Mouse (Mus musculus): ENCODE results near the gene E2f4.

Gene E2f4

DNA sequence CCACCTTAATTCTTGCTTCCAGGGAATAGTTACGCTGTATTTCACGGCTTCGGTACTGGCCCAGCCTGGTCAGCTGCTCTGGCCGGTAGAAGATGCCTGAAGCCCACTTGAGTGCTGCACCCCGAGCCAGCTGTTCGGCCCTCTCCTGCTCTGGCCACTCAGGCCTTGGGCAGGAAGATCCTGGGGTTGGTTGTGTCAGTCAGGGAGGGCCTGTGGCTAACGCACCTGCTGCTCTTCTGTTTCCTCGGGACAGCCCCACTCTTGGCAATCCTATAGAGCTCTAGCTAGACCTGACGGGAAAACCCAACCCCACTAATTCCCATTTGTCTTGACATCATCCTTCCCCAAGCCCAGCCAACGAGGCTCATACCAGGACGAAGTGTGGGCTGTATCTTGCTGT lies 2.2 kb upstream of the E2f4 start:
- no peak for DNase-seq

DNA sequence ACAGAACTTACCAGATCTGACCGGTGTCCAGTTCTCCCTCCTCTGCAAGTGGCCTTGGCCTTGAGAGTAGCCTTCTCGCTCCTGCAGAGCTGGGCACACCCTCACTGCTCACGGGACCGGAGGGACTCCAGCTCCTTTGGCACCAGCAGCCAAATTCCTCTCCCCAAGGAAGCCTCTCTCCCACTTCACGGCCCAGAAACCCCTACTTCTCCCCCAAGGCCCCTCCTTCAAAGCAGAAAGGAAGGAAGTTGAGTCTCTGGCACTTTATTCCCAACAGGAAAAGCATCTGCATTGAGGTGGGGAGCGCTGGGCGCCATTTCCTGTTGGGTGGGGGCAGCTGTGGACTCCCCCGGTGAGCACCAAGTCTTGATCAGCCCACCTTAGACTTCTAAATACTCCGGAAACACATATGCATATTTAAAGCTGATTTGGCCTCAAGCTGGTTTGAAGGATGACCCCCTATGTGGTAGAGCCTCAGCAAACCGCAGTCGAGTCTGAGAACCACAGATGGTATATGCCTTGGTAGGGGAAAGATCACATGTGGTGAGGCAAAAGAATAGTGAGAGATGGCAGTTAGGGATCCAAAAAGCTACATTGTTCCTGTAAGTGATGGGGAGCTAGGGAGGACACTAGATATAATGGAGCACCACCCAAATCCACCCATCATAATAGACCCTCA lies 1.4 kb upstream of the E2f4 start, which contains the start of gene Exoc3l:
Gene Exoc3l (minus strand): TSS at position 207 of the 679 bp plus-strand sequence.
- no peak for DNase-seq

DNA sequence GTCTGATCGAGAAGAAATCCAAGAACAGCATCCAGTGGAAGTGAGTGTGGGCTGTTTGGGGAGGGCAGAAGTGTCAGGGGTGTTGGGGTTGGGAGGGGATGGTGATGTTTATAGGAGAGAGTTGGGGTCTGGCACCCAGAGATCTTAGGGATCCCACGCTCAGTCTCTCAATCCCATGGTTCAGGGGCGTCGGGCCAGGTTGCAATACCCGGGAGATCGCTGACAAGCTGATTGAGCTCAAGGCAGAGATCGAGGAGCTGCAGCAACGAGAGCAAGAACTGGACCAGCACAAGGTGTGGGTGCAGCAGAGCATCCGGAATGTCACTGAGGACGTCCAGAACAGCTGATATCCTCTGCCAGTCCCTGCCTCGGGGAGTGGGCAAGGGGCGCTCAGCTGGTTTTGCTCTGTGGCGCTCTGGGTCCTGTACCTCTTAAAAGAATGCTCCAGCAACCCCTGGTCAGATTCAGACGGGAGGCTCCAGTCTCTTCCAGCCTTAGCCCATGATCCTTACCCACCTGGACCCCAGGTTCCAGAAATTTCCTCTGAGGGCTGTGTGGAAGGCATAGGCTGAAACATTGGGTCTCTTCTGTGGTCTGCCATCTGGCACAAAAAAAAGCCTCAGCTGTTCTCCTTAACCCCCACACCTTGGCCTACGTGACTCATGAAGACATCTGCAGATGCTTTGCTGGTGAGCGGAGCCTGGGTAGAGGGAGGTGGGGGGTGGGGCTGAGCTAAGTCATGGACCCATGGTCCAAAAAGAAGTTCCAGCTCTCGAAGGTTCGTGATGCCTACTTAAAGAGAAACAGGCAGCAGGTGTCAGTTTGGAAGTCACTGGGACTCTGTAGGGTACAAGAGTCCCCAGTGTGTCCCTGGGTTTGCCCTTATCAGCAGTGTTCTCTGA lies 1.1 kb downstream of the E2f4 start:
- DNase-seq: peak; percentile 68

DNA sequence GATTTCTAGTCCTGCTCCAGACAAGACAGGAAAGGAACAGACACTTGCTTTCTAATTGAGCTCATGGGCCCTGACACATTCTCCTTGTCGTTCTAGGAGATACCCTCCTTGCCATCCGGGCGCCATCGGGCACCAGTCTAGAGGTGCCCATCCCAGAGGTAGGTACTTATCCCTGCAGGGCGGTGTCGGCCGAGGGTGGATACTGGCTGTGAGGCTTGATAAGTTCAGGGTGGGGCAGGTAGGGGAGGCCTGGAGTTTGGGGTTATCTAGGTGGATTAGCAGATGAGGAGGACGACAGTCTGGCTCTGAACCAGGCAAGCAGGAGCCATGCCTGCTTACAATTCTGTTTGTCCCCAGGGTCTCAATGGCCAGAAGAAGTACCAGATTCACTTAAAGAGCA lies 2.5 kb downstream of the E2f4 start:
- peak; percentile 95 for DNase-seq

DNA sequence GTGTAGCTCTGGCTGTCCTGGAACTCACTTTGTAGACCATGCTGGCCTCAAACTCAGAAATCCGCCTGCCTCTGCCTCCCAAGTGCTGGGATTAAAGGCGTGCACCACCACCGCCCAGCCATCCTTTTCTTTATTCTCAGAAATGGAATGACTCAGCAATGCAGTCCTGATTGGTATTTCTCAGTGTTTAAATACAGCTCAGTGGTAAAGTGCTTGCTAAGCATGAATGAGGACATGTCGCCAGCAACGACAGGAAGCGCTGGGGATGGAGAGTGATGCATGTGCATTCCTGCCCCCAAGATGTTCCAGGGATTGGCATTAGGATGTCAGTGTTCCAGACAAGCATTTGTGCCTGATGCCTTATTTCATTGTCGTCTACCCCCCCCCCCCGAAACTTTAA lies 5.9 kb downstream of the E2f4 start:
- no peak for DNase-seq

DNA sequence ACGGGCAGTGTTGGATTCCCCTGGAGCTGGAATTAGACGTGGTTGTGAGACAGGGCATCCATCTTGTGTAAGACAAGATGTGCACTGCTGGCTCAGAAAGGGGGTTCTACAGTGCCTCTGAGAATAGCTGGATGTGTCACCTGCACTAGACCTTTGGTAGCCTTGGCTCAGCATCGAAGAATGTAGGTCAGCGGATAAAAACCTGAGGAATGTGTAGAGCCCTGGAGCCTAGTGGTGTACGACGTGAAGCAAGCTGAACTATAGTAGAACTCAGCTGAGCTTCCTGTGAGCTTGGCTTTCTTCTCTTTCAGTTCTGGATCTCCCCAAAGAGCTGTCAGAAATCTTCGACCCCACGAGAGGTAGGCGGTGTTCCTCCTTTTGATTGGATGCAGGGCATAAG lies 6.4 kb downstream of the E2f4 start:
- no peak for DNase-seq

DNA sequence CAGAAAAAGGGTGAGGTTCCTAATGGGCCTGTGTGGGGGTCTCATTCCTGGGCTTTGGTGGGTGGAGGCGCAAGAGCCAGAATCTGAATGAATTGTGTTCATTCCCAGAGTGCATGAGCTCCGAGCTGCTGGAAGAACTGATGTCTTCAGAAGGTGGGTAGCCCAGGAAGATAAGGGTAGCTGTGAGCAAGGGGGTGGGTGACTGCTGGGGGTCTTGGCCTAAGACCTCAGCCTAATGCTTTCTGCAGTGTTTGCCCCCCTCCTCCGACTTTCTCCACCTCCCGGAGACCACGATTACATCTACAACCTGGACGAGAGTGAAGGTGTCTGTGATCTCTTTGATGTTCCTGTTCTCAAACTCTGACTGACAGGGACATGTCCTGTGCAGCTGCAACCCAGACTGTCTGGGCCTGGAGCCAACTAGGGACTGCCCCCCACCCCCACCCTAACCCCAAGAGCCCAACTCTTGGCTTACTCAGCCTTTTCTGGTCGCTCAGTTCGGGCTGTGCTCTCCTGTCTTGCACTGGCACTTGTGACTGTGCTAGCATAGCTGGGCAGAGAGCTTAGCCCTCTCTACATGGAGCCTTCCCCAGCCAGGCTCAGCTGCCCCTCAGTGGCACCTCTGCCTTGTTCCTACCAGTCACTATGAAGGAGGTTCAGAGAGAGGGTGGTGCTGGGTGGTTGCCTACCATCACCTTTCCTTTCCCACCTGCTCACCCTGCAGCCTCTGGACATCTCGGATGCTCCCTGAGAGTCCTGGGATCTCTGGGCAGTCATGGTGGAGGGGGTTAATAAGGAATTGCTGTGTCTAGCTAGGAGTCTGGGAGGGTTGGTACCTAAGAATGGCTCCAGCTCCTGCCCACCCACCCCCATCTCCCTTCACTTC lies 7.1 kb downstream of the E2f4 start:
- DNase-seq: peak; percentile 56

DNA sequence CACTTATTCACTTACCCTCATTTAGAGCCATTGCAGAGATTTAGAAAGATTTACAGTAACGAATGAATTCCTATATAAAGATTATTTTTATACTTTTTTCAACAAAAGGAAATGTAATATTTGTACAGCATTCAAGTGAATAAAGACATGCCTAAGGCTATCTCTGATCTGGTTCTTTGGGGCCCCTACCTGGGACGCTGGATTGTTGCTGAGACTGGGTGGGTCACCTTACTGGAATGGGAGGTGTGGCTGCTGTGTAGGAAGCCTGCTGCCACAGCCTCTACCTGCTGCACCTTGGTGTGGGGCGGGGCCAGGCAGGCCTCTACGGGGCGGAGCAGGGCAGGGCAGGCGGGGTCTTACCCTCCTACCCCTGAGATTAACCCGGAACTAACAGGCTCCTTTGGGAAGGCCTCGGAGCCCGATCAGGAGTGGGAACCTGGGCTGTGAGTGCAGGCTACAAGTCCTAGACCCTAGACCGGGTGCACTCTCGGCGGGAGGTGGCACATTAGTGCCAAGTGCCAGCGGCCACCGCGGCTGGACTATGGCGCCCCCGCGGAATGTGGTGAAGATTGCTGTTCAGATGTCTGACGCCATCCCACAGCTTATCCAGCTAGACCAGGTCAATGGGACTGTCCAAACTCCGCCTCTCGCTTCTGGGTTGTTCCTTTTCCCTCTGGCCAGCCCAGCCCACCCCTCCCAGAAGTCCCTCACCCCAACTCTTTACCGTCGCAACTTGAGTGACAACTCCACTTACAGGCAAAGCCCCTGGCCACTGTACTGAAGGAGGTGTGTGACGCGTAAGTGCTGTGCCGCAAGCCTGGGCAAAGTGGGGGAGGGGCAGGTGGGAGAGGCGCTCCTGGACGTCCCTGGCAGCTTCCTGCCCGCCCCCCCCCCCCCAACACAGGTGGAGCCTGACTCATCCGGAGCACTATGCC lies 8.0 kb downstream of the E2f4 start, which contains the start of gene Elmo3:
Gene Elmo3 (plus strand): TSS at position 391 of the 935 bp plus-strand sequence.
- peak; percentile 81 for DNase-seq

DNA sequence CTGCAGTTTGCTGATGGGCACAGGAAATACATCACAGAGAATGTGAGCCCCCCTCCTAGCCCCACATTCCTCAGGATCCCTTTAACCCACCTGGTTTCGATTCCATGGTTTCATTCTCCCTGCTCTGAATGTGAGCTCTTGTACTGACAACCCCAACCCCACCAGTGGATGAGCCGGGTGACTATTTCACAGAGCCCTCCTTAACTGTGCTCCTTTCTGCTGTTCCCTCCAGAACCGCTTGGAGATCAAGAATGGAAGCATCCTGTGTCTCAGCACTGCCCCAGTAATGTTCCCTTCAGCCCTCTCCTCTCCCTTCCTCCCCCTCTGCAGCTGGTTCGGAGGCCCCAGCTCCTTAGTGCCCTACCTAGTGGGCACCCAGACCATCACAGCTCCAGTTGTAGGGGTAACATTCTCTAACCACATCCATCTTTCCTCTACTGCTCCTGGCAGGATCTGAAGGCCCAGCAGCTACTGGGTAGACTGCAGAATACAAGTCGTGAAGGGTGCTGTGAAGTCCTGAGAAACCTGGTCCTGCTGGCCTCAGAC lies 8.8 kb downstream of the E2f4 start:
- no peak for DNase-seq

DNA sequence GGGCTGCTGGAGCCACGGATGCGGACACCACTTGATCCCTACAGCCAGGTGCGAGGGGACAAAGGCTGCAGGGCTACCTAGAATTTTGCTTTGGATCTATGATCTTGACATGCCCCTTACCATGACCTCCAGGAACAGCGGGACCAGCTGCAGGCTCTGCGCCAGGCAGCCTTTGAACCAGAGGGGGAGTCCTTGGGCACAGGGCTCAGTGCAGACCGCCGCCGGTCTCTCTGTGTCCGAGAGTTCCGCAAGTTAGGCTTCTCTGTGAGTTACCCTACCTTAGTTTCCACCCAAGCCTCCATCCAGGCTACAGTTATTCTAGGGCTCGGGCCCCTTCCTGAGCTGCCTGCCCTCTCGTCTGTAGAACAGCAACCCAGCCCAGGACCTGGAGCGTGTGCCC lies 10.2 kb downstream of the E2f4 start:
- no peak for DNase-seq

DNA sequence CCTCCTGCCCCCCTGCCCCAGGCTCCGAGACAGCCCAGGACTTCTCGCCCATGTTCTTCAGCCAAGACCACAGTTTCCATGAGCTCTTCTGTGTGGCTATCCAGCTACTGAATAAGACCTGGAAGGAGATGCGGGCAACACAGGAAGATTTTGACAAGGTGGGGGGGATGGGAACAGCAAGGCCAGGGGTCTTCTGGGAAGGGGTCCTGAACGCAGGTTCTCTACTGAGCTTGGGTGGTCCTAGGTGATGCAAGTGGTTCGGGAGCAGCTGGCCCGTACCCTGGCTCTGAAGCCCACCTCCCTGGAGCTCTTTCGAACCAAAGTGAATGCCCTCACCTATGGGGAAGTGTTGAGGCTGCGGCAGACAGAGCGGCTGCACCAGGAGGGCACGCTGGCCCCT lies 11.0 kb downstream of the E2f4 start:
- DNase-seq: no peak

DNA sequence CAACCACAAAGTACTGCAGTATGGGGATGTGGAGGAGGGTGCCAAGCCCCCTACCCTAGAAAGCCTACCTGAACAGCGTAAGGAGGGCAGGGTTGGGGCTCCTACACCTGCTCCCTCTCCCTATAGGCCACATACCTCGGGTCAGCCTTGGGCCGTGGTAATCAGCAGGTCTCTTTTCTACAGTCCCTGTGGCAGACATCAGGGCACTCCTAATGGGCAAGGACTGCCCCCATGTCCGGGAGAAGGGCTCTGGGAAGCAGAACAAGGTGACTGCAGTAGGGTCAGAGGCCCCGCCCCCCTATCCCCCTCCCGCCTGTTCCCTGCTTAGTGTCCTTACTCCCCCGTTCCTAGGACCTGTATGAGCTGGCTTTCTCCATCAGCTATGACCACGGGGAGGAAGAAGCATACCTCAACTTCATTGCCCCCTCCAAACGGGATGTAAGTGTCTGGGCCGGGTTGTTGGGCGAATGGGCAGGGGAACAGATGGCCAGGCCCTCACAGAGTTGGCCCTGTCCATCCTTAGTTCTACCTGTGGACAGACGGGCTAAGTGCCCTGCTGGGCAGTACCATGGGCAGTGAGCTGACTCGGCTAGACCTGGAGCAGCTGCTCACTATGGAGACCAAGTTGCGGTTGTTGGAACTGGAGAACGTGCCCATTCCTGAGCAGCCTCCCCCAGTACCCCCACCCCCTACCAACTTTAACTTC lies 11.8 kb downstream of the E2f4 start:
- DNase-seq: no peak

DNA sequence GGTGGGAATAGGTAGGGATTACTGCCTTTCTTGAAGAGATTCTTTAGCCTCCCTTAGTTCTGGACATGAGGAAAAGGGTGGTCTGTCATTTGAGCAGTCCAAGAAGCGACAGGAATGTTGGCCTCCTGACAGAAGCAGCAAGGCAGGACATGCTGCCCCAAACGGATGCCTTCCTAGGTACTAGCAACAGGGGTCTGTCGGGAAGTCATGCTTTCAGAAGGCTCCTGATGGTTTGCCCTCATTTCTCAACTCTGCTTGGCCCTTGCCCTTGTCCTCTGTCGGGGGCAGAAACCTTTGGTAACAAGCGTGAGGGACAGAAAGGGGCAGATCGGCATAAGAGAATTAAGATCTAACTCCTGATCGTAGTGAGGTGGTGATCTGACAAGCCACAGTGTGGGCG lies 12.7 kb downstream of the E2f4 start:
- no peak for DNase-seq

DNA sequence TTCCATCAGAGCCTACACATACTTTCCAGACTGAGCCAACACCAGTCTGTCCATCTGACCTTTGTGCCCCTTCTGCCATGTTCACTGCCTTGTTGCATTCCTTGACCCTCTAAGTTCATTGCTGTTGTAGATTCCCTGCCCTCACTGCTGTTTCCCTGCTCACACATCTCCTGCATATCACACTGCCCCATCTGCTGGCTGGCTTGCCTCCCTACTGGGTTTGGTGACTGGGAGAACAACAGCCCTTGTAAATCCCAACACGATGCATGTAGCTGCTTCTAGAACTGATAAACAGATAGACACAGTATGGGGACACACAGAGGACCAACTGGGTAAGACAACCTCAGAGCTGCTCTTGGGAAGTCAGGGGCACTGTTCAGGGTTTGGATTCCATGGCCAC lies 14.3 kb downstream of the E2f4 start:
- DNase-seq: peak; percentile 59

DNA sequence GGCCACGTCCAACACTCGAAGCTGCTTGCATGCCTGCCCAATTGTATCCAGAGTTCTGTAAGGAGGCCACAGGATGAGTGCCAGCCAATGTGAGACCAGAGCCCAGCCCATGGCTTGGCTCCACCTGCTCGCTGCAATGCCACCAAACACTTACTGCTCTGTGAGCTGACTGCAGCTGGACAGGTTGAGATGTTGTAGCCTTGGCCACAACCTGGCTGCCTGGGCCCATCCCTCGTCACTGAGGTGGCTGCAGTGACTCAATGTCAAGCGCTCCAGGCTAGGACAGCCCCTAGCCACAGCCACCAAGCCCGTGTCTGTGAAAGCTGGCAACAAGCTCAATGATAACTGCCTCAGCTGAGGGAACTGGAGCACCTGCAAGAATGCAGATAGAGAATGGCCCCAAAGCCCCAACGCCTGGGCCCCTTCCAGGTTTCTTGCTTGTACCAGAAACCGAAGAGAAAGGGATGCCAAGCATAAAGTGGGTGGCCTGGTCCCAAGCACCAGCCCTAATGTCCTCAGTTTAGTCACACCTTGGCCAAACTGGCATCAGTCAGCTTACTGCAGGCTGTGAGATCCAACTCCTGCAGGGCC lies 15.5 kb downstream of the E2f4 start:
- peak; percentile 63 for DNase-seq

DNA sequence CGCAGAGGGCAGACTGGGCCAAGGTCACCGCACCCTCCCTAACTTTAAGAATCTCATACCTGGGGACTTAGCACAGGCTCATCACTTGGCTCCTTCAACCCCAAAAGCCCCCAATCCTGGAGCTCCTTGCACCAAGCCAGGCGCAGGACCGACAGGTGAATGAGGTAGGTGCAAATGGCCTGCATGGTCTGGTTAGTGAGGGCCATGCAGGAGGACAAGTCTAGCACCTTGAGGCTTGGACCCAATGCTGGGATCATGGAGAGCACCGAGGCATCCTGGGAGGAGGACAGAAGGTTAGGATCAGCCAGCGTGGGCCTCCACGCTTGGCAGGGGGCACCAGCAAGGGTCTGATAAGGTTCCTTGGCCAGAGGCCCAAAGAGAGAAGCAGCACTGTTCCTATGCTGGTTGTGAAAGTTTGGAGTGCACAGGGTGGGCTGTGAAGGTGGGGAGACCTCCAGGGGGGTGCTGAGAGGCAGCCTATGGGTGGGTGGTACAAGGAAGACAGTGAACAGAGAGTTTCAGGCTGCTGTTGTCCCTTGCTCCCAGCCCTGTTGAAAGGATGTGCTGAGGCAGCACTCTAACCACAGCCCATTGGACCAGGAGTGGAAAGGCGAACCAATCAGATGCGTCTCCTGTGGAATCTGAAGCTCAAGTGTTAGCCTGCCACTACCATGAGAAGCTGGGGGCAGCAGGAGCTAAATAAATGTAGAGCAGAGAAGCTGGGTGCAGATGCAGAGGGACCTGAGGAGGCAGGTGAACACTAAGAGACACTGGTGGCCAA lies 16.3 kb downstream of the E2f4 start:
- DNase-seq: peak; percentile 49

DNA sequence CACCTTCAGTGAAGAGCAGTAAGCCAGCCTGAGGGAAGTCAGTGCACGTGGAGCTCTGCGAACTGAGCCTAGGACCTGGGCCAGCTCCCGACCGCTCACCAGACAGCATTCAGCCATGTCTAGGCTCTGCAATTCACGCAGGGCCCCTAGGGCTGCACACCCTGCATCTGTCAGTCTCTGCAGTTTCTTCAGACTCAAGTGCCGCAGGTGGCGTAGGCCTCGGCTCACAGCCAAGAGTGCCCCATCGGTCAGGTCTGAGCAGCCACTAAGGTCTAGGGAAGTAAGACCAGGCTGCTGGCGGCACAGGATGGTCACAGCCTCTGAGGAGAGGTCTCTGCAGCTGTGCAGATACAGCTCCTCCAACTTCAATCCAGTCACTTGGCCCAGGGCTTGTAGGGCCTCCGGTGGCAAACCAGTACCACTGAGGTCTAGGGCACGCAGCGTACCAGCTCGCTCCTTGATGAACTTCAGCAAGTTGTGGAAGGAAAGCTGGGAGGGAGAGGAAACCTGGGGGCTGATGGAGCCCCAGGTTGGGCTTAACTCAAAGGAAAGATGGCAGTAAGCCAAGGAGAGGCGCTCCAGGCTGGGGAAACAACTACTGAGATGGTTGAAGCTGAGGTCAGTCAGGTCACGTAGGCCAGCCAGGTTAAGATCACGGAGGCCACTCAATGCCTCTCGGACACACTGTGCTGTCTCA lies 17.8 kb downstream of the E2f4 start:
- no peak for DNase-seq

DNA sequence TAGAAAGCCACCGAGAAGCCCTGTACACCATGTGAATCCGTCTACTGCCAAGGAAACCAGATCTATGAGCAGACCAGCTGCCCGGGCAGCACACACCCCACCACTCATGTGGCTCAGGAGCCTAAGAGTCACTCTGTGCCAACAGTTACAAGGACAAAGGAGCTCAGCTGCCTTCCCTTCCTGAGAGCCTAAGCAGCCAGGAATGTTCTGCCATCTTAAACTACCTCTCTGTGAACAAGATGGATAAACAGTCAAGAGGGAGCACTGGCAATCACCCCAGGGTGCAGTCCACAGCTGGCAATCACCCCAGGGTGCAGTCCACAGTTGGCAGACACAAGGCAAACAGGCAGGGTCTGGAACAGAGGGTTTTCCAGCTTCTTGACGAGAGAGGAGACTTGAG lies 20.5 kb downstream of the E2f4 start:
- no peak for DNase-seq

DNA sequence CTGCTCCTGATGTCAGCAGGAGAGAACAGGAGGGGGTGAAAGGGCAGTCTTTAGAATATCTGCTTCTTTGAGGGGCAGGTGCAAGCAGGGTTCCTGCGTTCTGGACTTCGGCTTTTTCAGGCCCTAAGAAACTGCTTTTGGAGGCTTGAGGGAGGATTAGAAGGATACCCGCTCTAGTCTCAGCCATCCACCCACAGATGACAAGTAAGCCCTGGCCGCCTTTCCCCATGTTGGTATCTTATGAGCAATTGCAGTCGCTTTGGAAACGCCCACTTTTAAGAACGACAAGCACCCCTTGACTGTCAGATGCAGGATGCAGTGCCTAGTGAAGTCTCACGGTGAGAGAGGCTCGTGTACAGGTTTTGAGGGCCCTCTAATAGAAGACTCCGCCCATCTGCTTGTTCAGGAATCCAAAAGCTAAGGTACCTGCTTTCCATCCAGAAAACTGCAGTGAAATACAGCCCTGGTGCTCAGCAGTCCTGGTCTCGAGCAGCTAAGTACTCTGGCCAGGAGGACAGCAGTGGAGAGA lies 21.3 kb downstream of the E2f4 start:
- DNase-seq: no peak
